Mouse (Mus musculus): ENCODE data around the gene Olfr1370. TPM values are rescaled to one million over a fixed set of nuclear protein-coding genes. Genes with fewer than 3 reads are reported as not detected.
"Not testable (repeated sequence)": the region's sequence is repeated elsewhere in the genome, so short reads cannot be mapped to it uniquely, and the experiment has no call there.

Gene Olfr1370
- polyA plus RNA-seq (2014; fragmentation: Nextera tagmentation; extraction: Ambion mirVana) = not detected in 2 replicates

DNA sequence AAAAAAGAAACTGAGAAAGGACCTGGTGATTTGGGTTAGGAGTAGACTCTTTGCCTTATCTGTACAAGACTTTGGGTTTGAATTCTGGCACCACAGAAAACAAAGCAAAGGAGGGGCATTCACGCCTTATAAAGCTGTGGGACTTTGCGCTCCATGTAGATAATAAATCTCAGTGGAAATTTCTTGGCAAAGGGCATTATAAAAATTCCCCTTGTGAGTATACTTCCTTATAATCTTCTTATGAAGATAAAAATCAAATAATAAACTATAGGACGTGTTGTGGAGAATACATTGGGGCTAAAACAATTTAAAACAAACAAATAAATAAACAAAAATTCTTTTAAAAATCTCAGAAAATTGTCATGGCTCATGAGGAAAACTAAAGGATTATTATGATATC, at the start of gene Olfr1370:
Gene Olfr1370, minus strand, starts transcription at position 101 of the 400 bp plus-strand sequence.
- Histone ChIP-seq H3K9ac (ENCODE audit: low read depth, low read length) (no peak within 1 kb of the TSS), H3K27me3 (ENCODE audit: control insufficient read depth, insufficient read depth, low read length) (no peaks in the 10 kb centered on the region), H3K4me1 (ENCODE audit: control insufficient read depth, insufficient read depth, low read length) (no peaks in the 10 kb centered on the region), H3K9me3 (replicated peaks; ENCODE audit: control insufficient read depth, low read length) (no peaks in the 10 kb centered on the region), H3K36me3 (ENCODE audit: control insufficient read depth, insufficient read depth, low read length) (no peaks in the 10 kb centered on the region), H3K27ac (ENCODE audit: low read depth, low read length) (no peak within 1 kb of the TSS), H3K4me2 (no peak within 1 kb of the TSS), H3K4me3 (ENCODE audit: low read depth, low read length) (no peak within 1 kb of the TSS)
- 69% methylated on average over 3 of the region's 3 CpGs for WGBS (ENCODE audit: insufficient replicate concordance)
- no peak for ATAC-seq (replicated peaks; ENCODE audit: insufficient number of reproducible peaks, low FRiP score, low TSS enrichment)

GRCm38 (mm10) chr13:21114121-21114520, 39.4 kb upstream of the Olfr1370 start:
- Histone ChIP-seq H3K27ac (ENCODE audit: low read depth, low read length) (no peak overlapping the region), H3K9me3 (replicated peaks; ENCODE audit: control insufficient read depth, low read length) (no peaks in the 10 kb centered on the region), H3K4me1 (ENCODE audit: control insufficient read depth, insufficient read depth, low read length) (no peaks in the 10 kb centered on the region), H3K9ac (ENCODE audit: low read depth, low read length) (no peak overlapping the region), H3K4me2 (no peak overlapping the region), H3K4me3 (ENCODE audit: low read depth, low read length) (no peak overlapping the region), H3K27me3 (ENCODE audit: control insufficient read depth, insufficient read depth, low read length) (no peaks in the 10 kb centered on the region), H3K36me3 (ENCODE audit: control insufficient read depth, insufficient read depth, low read length) (no peaks in the 10 kb centered on the region)
- WGBS (ENCODE audit: insufficient replicate concordance) = 54% methylated on average over 4 of the region's 4 CpGs
- no peak for ATAC-seq (replicated peaks; ENCODE audit: insufficient number of reproducible peaks, low FRiP score, low TSS enrichment)

GRCm38 (mm10) chr13:21111183-21111582, 36.4 kb upstream of the Olfr1370 start, which contains the start of gene Olfr1369-ps1:
Gene Olfr1369-ps1 (plus strand): TSS chr13:21111483.
- H3K36me3 ChIP-seq (ENCODE audit: control insufficient read depth, insufficient read depth, low read length); H3K4me2 ChIP-seq; H3K27me3 ChIP-seq (ENCODE audit: control insufficient read depth, insufficient read depth, low read length); H3K4me1 ChIP-seq (ENCODE audit: control insufficient read depth, insufficient read depth, low read length); ATAC-seq (replicated peaks; ENCODE audit: insufficient number of reproducible peaks, low FRiP score, low TSS enrichment); H3K27ac ChIP-seq (ENCODE audit: low read depth, low read length); H3K9ac ChIP-seq (ENCODE audit: low read depth, low read length); H3K9me3 ChIP-seq (replicated peaks; ENCODE audit: control insufficient read depth, low read length); H3K4me3 ChIP-seq (ENCODE audit: low read depth, low read length): not testable (repeated sequence)
- 78% methylated on average over 3 of the region's 3 CpGs for WGBS (ENCODE audit: insufficient replicate concordance)

GRCm38 (mm10) chr13:21110441-21110840, 35.7 kb upstream of the Olfr1370 start:
- no peak for ATAC-seq (replicated peaks; ENCODE audit: insufficient number of reproducible peaks, low FRiP score, low TSS enrichment)
- Histone ChIP-seq H3K27ac (ENCODE audit: low read depth, low read length) (no peak overlapping the region), H3K9ac (ENCODE audit: low read depth, low read length) (no peak overlapping the region), H3K36me3 (ENCODE audit: control insufficient read depth, insufficient read depth, low read length) (no peaks in the 10 kb centered on the region), H3K4me3 (ENCODE audit: low read depth, low read length) (no peak overlapping the region), H3K27me3 (ENCODE audit: control insufficient read depth, insufficient read depth, low read length) (no peaks in the 10 kb centered on the region), H3K9me3 (replicated peaks; ENCODE audit: control insufficient read depth, low read length) (no peaks in the 10 kb centered on the region), H3K4me1 (ENCODE audit: control insufficient read depth, insufficient read depth, low read length) (no peaks in the 10 kb centered on the region), H3K4me2 (no peak overlapping the region)
- 80% methylated on average over 6 of the region's 6 CpGs for whole genome bisulfite sequencing (ENCODE audit: insufficient replicate concordance)

- Histone ChIP-seq H3K36me3 (ENCODE audit: control insufficient read depth, insufficient read depth, low read length) (no peaks in the 10 kb centered on the region), H3K27ac (ENCODE audit: low read depth, low read length) (no peak overlapping the region), H3K4me3 (ENCODE audit: low read depth, low read length) (no peak overlapping the region), H3K9me3 (replicated peaks; ENCODE audit: control insufficient read depth, low read length) (no peaks in the 10 kb centered on the region), H3K9ac (ENCODE audit: low read depth, low read length) (no peak overlapping the region), H3K27me3 (ENCODE audit: control insufficient read depth, insufficient read depth, low read length) (no peaks in the 10 kb centered on the region), H3K4me2 (no peak overlapping the region), H3K4me1 (ENCODE audit: control insufficient read depth, insufficient read depth, low read length) (no peaks in the 10 kb centered on the region)
- WGBS (ENCODE audit: insufficient replicate concordance) = 84% methylated on average over 3 of the region's 3 CpGs
- no peak for ATAC-seq (replicated peaks; ENCODE audit: insufficient number of reproducible peaks, low FRiP score, low TSS enrichment)
Observed at GRCm38 (mm10) chr13:21109759-21110158, 35.0 kb upstream of the Olfr1370 start.

DNA sequence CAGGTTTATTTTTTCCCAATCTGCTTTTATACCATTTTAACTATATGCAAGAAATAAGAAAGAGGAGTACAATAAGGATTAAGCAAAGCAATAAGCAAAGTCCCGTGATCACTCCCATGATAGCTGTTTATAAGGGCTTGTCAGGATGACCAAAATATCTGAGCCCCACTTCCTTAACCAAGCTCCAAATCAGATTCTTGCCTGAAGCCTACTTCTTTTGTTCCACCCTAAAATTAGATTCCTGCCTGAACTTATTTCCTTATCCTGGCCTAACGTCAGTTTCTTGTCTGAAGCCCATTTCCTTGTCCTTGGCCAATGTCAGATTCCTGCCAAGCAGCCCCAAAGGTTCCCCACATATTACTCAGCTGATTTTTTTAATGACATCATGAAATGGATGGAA, 7.9 kb upstream of the Olfr1370 start:
- H3K36me3 ChIP-seq (ENCODE audit: control insufficient read depth, insufficient read depth, low read length) = no peaks in the 10 kb centered on the region
- no peak for ATAC-seq (replicated peaks; ENCODE audit: insufficient number of reproducible peaks, low FRiP score, low TSS enrichment)
- H3K27me3 ChIP-seq (ENCODE audit: control insufficient read depth, insufficient read depth, low read length) = no peaks in the 10 kb centered on the region
- WGBS (ENCODE audit: insufficient replicate concordance) = 56% methylated on average over 2 of the region's 2 CpGs
- H3K4me2 ChIP-seq = no peak overlapping the region
- no peak overlapping the region for H3K27ac ChIP-seq (ENCODE audit: low read depth, low read length)
- no peak overlapping the region for H3K9ac ChIP-seq (ENCODE audit: low read depth, low read length)
- H3K4me1 ChIP-seq (ENCODE audit: control insufficient read depth, insufficient read depth, low read length) = no peaks in the 10 kb centered on the region
- no peak overlapping the region for H3K4me3 ChIP-seq (ENCODE audit: low read depth, low read length)
- no peaks in the 10 kb centered on the region for H3K9me3 ChIP-seq (replicated peaks; ENCODE audit: control insufficient read depth, low read length)

- H3K9ac ChIP-seq (ENCODE audit: low read depth, low read length) = no peak overlapping the region
- no peak overlapping the region for H3K4me3 ChIP-seq (ENCODE audit: low read depth, low read length)
- H3K4me2 ChIP-seq = no peak overlapping the region
- no peaks in the 10 kb centered on the region for H3K9me3 ChIP-seq (replicated peaks; ENCODE audit: control insufficient read depth, low read length)
- WGBS (ENCODE audit: insufficient replicate concordance) = 79% methylated on average over 2 of the region's 2 CpGs
- H3K36me3 ChIP-seq (ENCODE audit: control insufficient read depth, insufficient read depth, low read length) = no peaks in the 10 kb centered on the region
- no peak overlapping the region for H3K27ac ChIP-seq (ENCODE audit: low read depth, low read length)
- no peaks in the 10 kb centered on the region for H3K4me1 ChIP-seq (ENCODE audit: control insufficient read depth, insufficient read depth, low read length)
- ATAC-seq (replicated peaks; ENCODE audit: insufficient number of reproducible peaks, low FRiP score, low TSS enrichment) = no peak
- no peaks in the 10 kb centered on the region for H3K27me3 ChIP-seq (ENCODE audit: control insufficient read depth, insufficient read depth, low read length)
Observed at GRCm38 (mm10) chr13:21066021-21066420, 8.7 kb downstream of the Olfr1370 start.

GRCm38 (mm10) chr13:21050118-21050517, 24.6 kb downstream of the Olfr1370 start:
- no peak for ATAC-seq (replicated peaks; ENCODE audit: insufficient number of reproducible peaks, low FRiP score, low TSS enrichment)
- Histone ChIP-seq H3K4me3 (ENCODE audit: low read depth, low read length) (no peak overlapping the region), H3K9ac (ENCODE audit: low read depth, low read length) (no peak overlapping the region), H3K27me3 (ENCODE audit: control insufficient read depth, insufficient read depth, low read length) (no peaks in the 10 kb centered on the region), H3K4me2 (no peak overlapping the region), H3K4me1 (ENCODE audit: control insufficient read depth, insufficient read depth, low read length) (no peaks in the 10 kb centered on the region), H3K27ac (ENCODE audit: low read depth, low read length) (no peak overlapping the region), H3K36me3 (ENCODE audit: control insufficient read depth, insufficient read depth, low read length) (no peaks in the 10 kb centered on the region), H3K9me3 (replicated peaks; ENCODE audit: control insufficient read depth, low read length) (no peaks in the 10 kb centered on the region)
- 53% methylated on average over 1 of the region's 1 CpGs for WGBS (ENCODE audit: insufficient replicate concordance)

GRCm38 (mm10) chr13:21040589-21041199, 34.1 kb downstream of the Olfr1370 start:
- Histone ChIP-seq H3K36me3 (ENCODE audit: control insufficient read depth, insufficient read depth, low read length) (no peaks in the 10 kb centered on the region), H3K4me3 (ENCODE audit: low read depth, low read length) (no peak overlapping the region), H3K9ac (ENCODE audit: low read depth, low read length) (no peak overlapping the region), H3K4me2 (no peak overlapping the region), H3K27me3 (ENCODE audit: control insufficient read depth, insufficient read depth, low read length) (no peaks in the 10 kb centered on the region; the same call in 1 of the 2 replicates), H3K9me3 (replicated peaks; ENCODE audit: control insufficient read depth, low read length) (no peaks in the 10 kb centered on the region), H3K4me1 (ENCODE audit: control insufficient read depth, insufficient read depth, low read length) (no peaks in the 10 kb centered on the region), H3K27ac (ENCODE audit: low read depth, low read length) (no peak overlapping the region)
- WGBS (ENCODE audit: insufficient replicate concordance) = 87% methylated on average over 2 of the region's 2 CpGs
- ATAC-seq (replicated peaks; ENCODE audit: insufficient number of reproducible peaks, low FRiP score, low TSS enrichment) = no peak
